In the genomic region with DNA sequence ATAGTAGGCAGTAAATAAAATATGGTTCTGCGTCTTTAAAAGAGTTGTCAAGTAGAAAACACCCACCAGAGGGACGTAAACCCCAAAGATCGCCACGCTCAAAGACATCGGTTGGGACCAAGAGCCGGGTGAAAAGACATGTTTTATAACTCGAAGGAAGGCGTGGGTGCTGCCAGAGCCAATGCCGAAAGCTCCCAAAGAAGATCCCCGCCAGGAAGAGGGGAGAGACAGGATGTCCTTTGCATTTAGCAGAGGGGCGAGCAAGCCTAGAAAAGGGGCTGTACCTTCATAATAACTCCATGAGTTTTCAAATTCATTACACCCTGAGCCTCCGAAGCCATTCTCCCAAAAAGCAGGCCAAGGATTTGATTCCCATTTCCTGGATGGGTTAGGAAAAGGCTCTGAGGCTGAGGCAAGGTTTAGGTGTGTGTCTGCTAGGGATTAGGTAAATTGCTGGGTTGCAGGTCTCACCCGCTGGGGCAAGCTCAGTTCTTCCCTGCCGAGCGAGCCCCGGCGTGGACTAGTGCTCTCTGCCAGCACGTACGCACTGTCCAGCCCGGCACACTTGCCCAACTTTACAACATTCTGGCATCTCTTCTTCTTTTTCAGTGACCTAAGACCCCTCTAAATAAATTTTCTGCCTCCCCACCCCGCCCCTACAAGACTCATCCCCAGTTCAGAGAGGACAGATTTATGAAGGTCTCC, we compare ENCODE assay signal across 14 mouse cellular contexts.
A peak's percentile ranks its signal among the peaks of the same experiment; 100 is the strongest.
DNase-seq lines count a peak whose midpoint lies in the region; ATAC-seq lines count a peak whose summit lies in the region.
"Had no signal": no experiment of that assay in that cellular context is flagged by ENCODE, and none has a peak within 500 bp of the region (broad histone marks: within the 10 kb centered on the region; RNA-seq: fewer than 3 reads in every experiment).

No protein-coding gene starts in this region.

- 0 out of 2 replicates have a peak, but pooled peaks have one; percentile 22 for ATAC-seq in kidney, embryonic 15.5 days (replicated peaks; ENCODE audit: low FRiP score)
- ATAC-seq in forebrain, embryonic 12.5 days (ENCODE audit: low FRiP score) = no peak
- no peak for ATAC-seq in hindbrain, embryonic 16.5 days

- H3K9me3 ChIP-seq in kidney, embryonic 15.5 days (replicated peaks) = no peaks in the 10 kb centered on the region
- no peaks in the 10 kb centered on the region for H3K9me3 ChIP-seq in forebrain, embryonic 12.5 days
- no peaks in the 10 kb centered on the region for H3K9me3 ChIP-seq in hindbrain, embryonic 16.5 days (ENCODE audit: control insufficient read depth, low read length)
- H3K9me3 ChIP-seq: lung, embryonic 15.5 days had no signal

- 0 out of 2 replicates have a peak, but pooled peaks cover 3% of the 10 kb centered on the region for H3K4me1 ChIP-seq in kidney, embryonic 15.5 days
- H3K4me1 ChIP-seq in forebrain, embryonic 12.5 days = no peaks in the 10 kb centered on the region; the same call in 1 of the 2 replicates
- H3K4me1 ChIP-seq in hindbrain, embryonic 16.5 days (ENCODE audit: control insufficient read depth, insufficient read depth, low read depth, low read length) = no peaks in the 10 kb centered on the region
- H3K4me1 ChIP-seq: lung, embryonic 15.5 days had no signal

- H3K4me2 ChIP-seq in kidney, embryonic 15.5 days = no peak overlapping the region
- H3K4me2 ChIP-seq in forebrain, embryonic 12.5 days = peak overlapping the region; percentile 32
- peak overlapping the region; percentile 23 for H3K4me2 ChIP-seq in hindbrain, embryonic 16.5 days (ENCODE audit: low read length)
- H3K4me2 ChIP-seq: lung, embryonic 15.5 days had no signal

- no peak overlapping the region for H3K4me3 ChIP-seq in kidney, embryonic 15.5 days (replicated peaks)
- H3K4me3 ChIP-seq in forebrain, embryonic 12.5 days (replicated peaks) = no peak overlapping the region
- H3K4me3 ChIP-seq in hindbrain, embryonic 16.5 days (ENCODE audit: low read length) = no peak overlapping the region
- H3K4me3 ChIP-seq: lung, embryonic 15.5 days; myocyte had no signal

- no peaks in the 10 kb centered on the region for H3K36me3 ChIP-seq in kidney, embryonic 15.5 days
- no peaks in the 10 kb centered on the region for H3K36me3 ChIP-seq in forebrain, embryonic 12.5 days (replicated peaks)
- no peaks in the 10 kb centered on the region for H3K36me3 ChIP-seq in hindbrain, embryonic 16.5 days (ENCODE audit: control insufficient read depth, insufficient read depth, low read length)
- H3K36me3 ChIP-seq: lung, embryonic 15.5 days had no signal

- no peak overlapping the region for H3K27ac ChIP-seq in kidney, embryonic 15.5 days
- H3K27ac ChIP-seq in forebrain, embryonic 12.5 days = no peak overlapping the region
- H3K27ac ChIP-seq in hindbrain, embryonic 16.5 days (ENCODE audit: low read depth, low read length) = no peak overlapping the region
- H3K27ac ChIP-seq: lung, embryonic 15.5 days had no signal

- no peak overlapping the region for H3K9ac ChIP-seq in kidney, embryonic 15.5 days
- no peak overlapping the region for H3K9ac ChIP-seq in forebrain, embryonic 12.5 days
- no peak overlapping the region for H3K9ac ChIP-seq in hindbrain, embryonic 16.5 days (ENCODE audit: low read depth, low read length)
- H3K9ac ChIP-seq: lung, embryonic 15.5 days had no signal

- H3K27me3 ChIP-seq in kidney, embryonic 15.5 days = peaks cover 89% of the 10 kb centered on the region
- H3K27me3 ChIP-seq in forebrain, embryonic 12.5 days = peaks cover 15% of the 10 kb centered on the region
- 0 out of 2 replicates have a peak, but pooled peaks cover 3% of the 10 kb centered on the region for H3K27me3 ChIP-seq in hindbrain, embryonic 16.5 days (replicated peaks; ENCODE audit: control insufficient read depth, insufficient read depth, low read length)

- 22% methylated on average over 21 of the region's 21 CpGs for WGBS in kidney, embryonic 15.5 days
- WGBS in forebrain, embryonic 12.5 days = 22% methylated on average over 21 of the region's 21 CpGs
- WGBS in hindbrain, embryonic 16.5 days = 16% methylated on average over 21 of the region's 21 CpGs

- DNase-seq in kidney, postnatal 10 days = no peak
- DNase-seq in neural tube, embryonic 10.5 days (ENCODE audit: extremely low spot score, low spot score) = peak; percentile 30
- no peak for DNase-seq in Muller cell, postnatal 12 days (ENCODE audit: inconsistent ontology term)
- DNase-seq in lung, postnatal 25 days (ENCODE audit: low spot score) = no peak
- no peak for DNase-seq in adrenal gland, postnatal 4 days (ENCODE audit: low spot score in 2 of 2)
- DNase-seq: cerebellum, adult 9-11 months; heart, postnatal 4 days; right cerebral cortex, adult 18-20 months; thymus, postnatal 4 days had no signal
